Mouse (Mus musculus) ES-Bruce4 (cell line): ENCODE measurements at regions not wholly inside any gene's neighbourhood (a gene's known extent, or its start where the extent isn't known, plus 50 kb on each side); places are given as distances from the start of the nearest gene placed in this dataset.

Experiments used
- CTCF ChIP-seq: IDR thresholded peaks from one replicate; pipeline ENCODE4 v1.8.1; 2011; ENCODE audit warnings: low read depth, low read length
- EP300 ChIP-seq: IDR thresholded peaks from 2 replicates; pipeline ENCODE4 v1.6.1; 2011; ENCODE audit warnings: low read depth, low read length; ENCODE audit not compliant: insufficient read depth
- POLR2A ChIP-seq: IDR thresholded peaks from one replicate; pipeline ENCODE4 v1.8.1; 2011; ENCODE audit warnings: low read length; ENCODE audit not compliant: insufficient read depth

- peak; percentile 82 for TF ChIP-seq EP300
- no peak for TF ChIP-seq CTCF
- no peak for TF ChIP-seq POLR2A
Observed at GRCm38 (mm10) chr12:63468936-63469335, 1005.6 kb downstream of the Fscb start.
